Mouse (Mus musculus) right cerebral cortex, postnatal 4 days (tissue): ENCODE measurements around the gene Tead3.
A peak's percentile ranks its signal among the peaks of the same experiment; 100 is the strongest.
"Not testable (repeated sequence)": the region's sequence is repeated elsewhere in the genome, so short reads cannot be mapped to it uniquely, and the experiment has no call there.

Experiments used
- DNase-seq: peaks from one replicate; pipeline ENCODE4 v3.0.0-alpha.2; 2022

Gene Tead3

GRCm38 (mm10) chr17:28329503-28330231 is 20.9 kb downstream of the Tead3 start:
- DNase-seq, result no peak

GRCm38 (mm10) chr17:28328946-28329345 is 21.7 kb downstream of the Tead3 start:
- DNase-seq, result no peak

- peak; percentile 98 for DNase-seq
Observed at GRCm38 (mm10) chr17:28328366-28328928, 22.2 kb downstream of the Tead3 start, which contains the start of gene Rpl10a. Rpl10a (plus strand) TSS chr17:28328471.

- DNase-seq, result no peak
Observed at GRCm38 (mm10) chr17:28327673-28328325, 22.8 kb downstream of the Tead3 start.

- DNase-seq, result no peak
Observed at GRCm38 (mm10) chr17:28326951-28327350, 23.7 kb downstream of the Tead3 start.

- DNase-seq, result no peak
Observed at GRCm38 (mm10) chr17:28325751-28326150, 24.9 kb downstream of the Tead3 start.

- DNase-seq, result not testable (repeated sequence)
Observed at GRCm38 (mm10) chr17:28324416-28324815, 26.2 kb downstream of the Tead3 start.

- DNase-seq, result no peak
Observed at GRCm38 (mm10) chr17:28323786-28324185, 26.8 kb downstream of the Tead3 start.

- no peak for DNase-seq
Observed at GRCm38 (mm10) chr17:28321700-28322099, 28.9 kb downstream of the Tead3 start.

- no peak for DNase-seq
Observed at GRCm38 (mm10) chr17:28317725-28318124, 32.9 kb downstream of the Tead3 start.

GRCm38 (mm10) chr17:28317091-28317490 is 33.5 kb downstream of the Tead3 start:
- DNase-seq, result no peak

- DNase-seq, result no peak
Observed at GRCm38 (mm10) chr17:28316476-28316875, 34.1 kb downstream of the Tead3 start.

- DNase-seq, result no peak
Observed at GRCm38 (mm10) chr17:28315611-28316160, 34.9 kb downstream of the Tead3 start.

GRCm38 (mm10) chr17:28313880-28314225 is 36.8 kb downstream of the Tead3 start:
- peak; percentile 43 for DNase-seq

- DNase-seq, result peak; percentile 91
Observed at GRCm38 (mm10) chr17:28313212-28313879, 37.3 kb downstream of the Tead3 start, which contains the start of gene Fance. Fance (plus strand) TSS chr17:28313519.

- DNase-seq, result no peak
Observed at GRCm38 (mm10) chr17:28312232-28313211, 38.1 kb downstream of the Tead3 start.

GRCm38 (mm10) chr17:28311366-28312132 is 39.1 kb downstream of the Tead3 start:
- DNase-seq, result no peak

- DNase-seq, result no peak
Observed at GRCm38 (mm10) chr17:28310831-28311230, 39.8 kb downstream of the Tead3 start.

- peak; percentile 97 for DNase-seq
Observed at GRCm38 (mm10) chr17:28308297-28309195, 42.1 kb downstream of the Tead3 start.

GRCm38 (mm10) chr17:28305172-28305571 is 45.4 kb downstream of the Tead3 start:
- no peak for DNase-seq
